Mouse (Mus musculus): Measurements from ENCODE around the gene Mrpl44.

Mrpl44 gene

DNA sequence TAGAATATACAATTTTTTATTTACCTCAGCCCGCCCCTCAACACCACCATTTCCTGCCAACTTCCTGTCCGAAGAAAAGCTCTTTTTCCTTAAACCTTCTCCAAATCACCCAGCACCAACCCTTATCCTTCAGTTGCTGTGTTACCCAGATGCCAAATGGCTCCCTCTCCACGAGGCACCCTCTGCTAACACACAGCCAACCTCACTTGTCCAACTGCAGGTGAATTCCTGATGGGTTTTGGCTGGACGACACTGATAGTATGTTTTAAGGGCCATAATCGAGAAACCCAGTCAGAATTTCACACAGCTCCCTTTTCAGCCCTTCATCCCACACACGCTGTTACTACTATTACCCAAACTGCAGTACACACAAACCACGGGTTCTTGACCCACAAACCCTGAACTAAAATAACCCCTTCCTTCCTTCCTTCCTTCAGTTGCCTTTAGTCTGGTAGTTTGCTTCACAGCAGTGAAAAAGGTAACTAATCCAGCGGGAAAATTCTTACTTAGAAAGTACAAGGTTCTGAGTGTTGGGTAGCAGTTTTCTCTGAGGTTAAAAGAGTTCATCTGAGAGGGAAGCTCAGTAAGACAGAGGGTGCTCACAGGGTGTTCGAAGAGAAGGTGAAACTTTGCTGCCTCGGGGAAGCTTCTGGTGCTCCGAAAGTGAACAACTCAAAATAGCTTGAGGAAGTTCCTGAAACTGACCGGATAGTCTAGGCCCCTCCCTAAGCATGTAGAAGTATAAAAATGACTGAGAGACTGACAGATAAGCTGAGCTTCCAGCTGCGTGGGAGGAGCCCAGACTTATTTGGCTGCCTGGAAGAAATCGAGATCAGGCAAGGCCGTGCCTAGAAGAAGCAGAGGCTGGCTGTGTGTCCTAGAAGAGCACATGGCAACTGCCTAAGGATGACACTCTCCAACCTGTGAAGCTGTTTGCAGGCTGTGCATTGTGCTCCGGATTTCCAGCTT, 13.3 kb upstream of the Mrpl44 start:
- DNase-seq (ENCODE audit: low spot score in 2 of 2), result no peak

DNA sequence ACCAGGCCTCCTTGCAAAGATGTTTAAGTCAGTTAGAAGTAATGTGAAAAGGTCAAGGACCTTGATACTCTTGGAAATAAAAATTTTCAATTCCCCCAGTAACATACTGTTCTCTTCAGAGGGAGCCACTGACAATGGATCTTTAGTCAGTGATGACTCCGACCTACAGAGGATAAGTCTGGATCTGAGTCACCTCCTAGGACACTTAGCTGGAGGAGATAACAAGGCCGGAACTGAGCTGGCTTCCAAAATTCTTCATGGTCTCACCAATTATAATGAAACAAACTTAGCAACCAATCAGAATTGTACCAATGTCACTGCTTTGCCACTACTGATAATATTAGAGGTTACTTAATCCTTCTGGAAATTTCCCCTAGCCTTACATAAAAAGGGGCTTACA, 11.8 kb upstream of the Mrpl44 start:
- no peak for DNase-seq (ENCODE audit: low spot score in 2 of 2)

DNA sequence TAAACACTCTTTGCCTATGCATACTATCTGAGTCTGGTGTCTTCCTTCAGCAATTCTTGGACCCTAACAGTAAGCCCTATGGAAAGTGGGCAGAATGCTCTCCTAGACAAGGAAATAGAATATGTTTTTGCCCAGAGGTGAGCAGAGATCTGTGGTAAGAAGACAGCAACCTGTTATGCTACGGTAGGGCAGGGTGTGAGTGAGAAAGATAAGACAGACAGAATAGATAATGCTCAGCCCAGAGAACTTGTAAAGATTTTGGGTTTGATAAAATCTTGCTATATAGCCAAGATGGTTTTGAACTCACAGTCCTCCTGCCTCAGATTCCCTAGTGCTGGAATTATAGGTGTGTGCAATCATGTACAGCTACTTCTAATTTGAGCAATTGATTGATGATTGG, 11.3 kb upstream of the Mrpl44 start:
- no peak for DNase-seq (ENCODE audit: low spot score in 2 of 2)

DNA sequence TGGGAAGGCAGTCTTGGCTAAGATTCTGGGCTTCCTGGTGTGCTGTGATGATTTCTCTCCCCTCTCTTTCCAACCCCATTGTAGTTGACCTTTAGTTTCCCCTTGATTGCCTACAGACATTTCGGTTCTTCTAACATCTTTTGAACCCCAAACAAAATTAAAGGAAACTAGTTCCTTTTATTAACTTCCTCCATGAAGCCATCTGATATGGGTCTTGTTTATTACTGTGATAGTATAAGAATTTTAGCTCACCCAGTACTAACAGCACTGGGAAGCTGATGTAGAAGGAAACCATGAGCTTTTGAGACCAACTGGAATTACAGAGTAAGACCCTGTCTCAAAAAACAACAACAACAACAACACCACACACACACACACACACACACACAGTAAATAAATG, 7.6 kb upstream of the Mrpl44 start:
- no peak for DNase-seq (ENCODE audit: low spot score in 2 of 2)

DNA sequence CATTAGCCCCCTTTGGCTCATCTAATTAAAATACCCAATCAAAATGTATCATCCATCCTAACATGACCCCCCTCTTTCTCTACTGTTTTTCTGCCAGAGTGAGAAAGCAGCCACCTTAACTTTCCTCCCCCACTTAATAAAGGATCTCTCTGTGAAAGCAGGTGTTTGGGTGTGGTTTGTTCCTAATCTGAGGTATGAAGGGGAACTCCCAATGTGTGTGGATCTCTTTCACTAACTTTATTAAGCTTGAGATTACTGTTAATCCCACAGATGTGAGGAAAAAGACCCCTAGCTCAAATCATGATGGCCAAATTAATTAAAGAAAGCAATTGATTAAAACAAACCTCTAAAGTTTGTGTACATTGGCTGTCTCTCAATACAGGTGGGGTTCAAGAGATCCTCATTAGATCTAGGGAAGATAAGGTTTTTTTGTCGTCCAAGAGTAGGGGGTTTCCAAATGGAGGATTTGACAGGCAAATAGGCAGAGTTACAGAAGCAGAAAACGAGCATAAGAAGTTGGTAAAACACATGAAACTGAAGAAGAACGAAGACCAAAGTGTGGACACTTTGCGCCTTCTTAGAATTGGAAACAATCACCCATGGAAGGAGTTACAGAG, 1.5 kb upstream of the Mrpl44 start:
- no peak for DNase-seq (ENCODE audit: low spot score in 2 of 2)

DNA sequence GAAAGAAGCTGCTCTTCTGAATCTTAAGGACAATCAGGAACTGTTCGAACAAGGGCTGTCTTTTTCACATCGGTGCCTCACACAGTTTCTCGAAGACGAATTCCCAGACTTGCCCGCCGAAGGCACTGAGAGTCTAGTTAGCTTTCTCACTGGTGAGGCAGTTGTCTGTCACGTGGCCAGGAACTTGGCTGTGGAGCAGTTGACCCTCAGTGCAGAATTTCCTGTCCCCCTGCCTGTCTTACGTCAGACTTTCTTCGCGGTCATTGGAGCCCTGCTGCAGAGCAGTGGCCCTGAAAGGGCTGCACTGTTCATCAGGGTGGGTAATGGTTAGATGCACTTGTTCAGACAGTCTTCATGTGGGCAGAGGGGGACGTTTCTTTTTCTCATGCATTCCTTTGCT, 2.2 kb downstream of the Mrpl44 start:
- DNase-seq (ENCODE audit: low spot score in 2 of 2), result no peak

DNA sequence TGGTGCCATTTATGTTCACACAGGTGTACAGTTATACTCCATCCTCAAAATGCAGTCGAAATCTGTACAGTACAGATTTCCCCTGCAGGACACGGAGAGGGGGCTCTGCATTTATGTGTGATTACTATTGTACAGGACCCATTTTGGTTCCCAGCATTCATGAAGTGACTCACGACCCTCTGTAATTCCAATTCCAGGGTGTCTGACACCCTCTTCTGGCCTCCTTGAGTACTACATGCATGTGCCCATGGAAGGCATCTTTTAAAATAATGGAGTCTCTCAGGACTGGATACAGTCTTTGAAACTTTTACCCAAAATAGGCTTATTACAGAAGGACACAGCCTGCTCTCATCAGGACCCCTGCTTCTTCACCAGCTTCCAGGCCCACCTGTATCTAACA, 6.6 kb downstream of the Mrpl44 start:
- no peak for DNase-seq (ENCODE audit: low spot score in 2 of 2)

DNA sequence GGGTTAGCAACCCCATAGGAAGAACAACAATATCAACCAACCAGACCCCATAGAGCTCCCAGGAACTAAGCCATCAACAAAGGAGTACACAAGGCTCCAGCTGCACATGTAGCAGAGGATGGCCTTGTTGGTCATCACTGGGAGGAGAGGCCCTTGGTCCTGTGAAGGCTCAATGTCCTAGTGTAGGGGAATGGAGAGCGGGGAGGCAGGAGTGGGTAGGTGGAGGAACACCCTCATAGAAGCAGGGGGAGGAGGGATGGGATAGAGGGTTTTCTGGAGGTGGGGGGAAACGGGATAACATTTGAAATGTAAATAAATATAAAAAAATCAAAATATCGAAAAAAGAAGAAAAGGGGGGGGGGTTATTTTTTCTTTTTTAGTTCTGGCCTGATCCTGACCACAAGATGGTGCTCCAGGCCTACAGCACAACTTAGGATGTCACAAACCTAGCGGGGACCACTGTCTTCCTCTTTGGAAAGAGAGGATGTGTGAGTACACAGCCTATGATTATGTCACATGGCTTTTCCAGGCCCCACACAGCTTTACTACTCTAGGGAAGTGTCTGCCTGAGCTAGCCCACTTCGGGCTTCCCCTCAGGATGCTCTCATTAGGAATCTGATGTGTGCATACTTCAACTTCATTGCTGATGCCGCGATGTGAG, 10.6 kb downstream of the Mrpl44 start:
- peak in 1 of 2 experiments; percentile 29 for DNase-seq (ENCODE audit: low spot score in 2 of 2)

DNA sequence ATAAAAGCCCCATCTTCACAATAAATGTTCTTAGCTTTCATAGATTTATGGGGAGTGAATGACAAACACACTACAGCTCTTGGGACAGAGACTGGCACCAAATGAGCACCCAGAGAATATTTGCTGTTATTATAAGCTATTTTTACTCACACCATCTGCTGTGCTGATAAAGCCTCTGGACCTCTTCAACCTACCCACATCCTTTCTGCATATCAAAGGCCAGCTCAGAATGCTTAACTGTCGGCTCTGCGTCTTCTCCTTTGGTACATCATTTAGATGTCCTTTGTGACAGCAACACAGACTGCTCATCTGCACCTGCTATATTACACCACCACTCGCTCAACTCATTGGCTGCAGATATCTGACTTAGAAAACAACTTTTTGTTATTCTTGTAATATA, 21.3 kb downstream of the Mrpl44 start:
- no peak for DNase-seq (ENCODE audit: low spot score in 2 of 2)

DNA sequence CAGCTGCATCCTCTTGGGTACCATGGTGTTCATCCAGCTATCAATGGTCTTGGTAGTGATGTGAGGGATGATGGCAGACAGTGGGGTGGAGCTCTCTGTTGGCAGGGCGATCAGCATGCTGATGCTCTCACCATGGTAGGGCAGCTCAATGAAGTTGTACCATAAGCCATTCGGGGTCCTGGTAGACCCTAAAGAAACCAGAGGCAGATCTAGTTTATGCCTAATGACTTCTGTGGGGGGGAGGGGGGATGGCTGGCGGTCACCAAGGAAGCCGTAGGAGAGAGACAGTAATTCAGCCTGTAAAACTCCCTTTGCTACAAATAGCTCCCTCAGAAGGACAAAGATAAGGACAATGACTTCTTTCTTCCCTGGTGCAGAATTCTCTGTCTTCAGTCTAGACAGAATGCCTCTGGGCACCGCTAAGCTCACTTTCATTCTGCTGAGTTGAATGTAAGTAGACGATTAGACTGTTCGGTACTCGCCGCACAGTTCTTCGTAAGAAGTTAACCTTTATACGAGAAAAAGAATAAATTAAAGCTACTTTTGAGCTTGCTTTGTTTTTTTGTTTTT, 27.1 kb downstream of the Mrpl44 start:
- DNase-seq (ENCODE audit: low spot score in 2 of 2), result no peak

DNA sequence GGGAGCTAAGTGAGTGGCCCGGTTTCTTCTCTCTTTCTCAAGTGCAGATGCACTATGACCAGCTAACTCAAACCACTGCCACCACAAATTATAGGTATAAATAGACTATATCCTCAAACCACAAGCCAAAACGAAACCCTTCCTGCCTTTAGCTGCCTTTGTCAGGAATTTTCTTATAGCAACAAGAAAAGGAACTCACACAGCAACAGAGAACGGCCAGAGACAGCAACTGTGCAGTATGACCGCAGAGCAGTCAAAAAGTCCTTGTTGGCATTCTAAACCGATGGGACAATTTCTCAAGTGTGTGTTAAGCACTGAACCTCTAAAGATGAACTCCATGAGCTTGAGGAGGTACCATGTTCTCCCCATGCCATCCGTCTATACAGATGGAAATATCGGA, 27.8 kb downstream of the Mrpl44 start:
- no peak for DNase-seq (ENCODE audit: low spot score in 2 of 2)

DNA sequence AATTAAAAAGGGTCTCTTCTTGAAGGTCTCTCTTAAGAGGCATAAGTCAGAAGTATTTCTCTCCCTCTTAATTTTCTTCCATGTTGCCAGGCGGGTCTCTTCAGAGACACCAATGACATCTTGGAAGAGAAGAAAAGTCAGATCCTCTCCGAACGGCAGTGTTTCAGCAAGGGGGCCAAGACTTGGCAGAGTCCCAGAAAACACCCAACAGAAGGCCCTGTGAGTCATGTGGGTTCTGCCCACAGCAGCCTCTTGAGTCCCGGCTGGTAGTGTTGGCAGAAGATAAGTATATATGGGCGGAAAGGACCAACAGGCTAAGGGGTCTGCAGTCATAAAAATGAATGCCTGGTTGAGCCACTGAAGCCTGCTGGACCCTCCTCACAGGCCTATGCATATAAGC, 31.0 kb downstream of the Mrpl44 start:
- no peak for DNase-seq (ENCODE audit: low spot score in 2 of 2)

DNA sequence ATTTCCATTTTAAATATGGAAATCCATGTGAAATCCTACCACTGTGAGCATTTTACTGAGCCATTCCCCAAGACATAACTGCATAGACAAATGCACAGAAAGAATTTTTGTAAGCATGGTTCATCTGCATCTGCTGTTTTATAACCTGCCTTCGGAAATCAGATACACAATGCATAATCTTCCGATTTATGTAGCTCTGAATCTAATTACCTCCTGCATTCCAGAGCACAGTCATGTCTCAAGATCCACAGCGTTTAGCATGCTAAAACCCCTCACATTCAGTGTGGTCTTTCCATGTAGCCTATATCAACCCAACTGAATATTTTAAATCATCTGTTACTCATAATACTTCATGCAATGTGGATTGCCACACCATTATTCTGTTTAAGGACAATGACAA, 33.6 kb downstream of the Mrpl44 start:
- DNase-seq (ENCODE audit: low spot score in 2 of 2), result no peak

DNA sequence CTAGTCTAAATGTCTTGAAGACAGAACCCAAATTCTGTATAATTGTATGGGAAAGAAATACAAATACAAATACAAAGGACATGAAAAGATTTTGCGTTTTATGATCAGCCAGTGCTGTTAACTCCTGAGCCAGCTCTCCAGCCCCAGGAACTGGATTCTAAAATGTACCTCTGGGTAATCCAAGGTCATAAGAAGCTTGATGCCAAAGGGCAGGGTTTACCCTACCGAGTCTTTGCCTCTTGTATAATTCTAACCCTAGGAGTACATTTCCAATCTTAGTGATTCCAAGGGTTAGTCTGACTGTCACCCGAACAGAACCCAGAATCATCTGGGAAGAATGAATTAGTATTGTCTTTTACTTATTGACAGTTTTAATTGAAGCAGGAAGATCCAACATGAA, 39.6 kb downstream of the Mrpl44 start:
- DNase-seq (ENCODE audit: low spot score in 2 of 2), result no peak

DNA sequence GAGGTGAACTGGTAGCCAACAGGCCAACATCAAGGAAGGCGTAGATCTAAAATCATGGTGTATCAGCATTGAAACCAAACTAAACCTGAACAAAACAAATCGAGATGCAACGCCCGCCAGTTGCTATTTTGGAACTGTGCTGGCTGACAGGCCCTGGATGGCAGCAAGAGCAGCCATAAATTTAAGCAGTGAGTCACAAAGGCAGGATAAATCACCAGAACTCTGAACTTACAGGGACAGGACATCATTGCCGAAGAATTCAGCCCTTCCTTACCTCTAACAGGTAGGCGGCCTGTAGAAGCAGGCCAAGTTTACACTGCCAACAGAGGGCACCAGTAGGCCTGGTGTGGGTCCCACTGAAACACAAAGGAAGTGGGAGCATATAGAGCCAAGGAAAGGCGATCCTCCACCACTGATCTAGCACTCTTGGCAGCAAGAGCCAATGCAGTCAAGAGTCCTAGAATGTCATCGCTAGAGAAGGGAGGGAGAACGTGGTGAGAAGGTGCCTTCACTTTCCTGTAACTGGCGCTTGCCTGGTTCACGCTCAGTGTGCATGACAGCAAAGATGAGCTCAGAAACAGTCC, 43.6 kb downstream of the Mrpl44 start:
- DNase-seq (ENCODE audit: low spot score in 2 of 2), result peak in 1 of 2 experiments; percentile 19

DNA sequence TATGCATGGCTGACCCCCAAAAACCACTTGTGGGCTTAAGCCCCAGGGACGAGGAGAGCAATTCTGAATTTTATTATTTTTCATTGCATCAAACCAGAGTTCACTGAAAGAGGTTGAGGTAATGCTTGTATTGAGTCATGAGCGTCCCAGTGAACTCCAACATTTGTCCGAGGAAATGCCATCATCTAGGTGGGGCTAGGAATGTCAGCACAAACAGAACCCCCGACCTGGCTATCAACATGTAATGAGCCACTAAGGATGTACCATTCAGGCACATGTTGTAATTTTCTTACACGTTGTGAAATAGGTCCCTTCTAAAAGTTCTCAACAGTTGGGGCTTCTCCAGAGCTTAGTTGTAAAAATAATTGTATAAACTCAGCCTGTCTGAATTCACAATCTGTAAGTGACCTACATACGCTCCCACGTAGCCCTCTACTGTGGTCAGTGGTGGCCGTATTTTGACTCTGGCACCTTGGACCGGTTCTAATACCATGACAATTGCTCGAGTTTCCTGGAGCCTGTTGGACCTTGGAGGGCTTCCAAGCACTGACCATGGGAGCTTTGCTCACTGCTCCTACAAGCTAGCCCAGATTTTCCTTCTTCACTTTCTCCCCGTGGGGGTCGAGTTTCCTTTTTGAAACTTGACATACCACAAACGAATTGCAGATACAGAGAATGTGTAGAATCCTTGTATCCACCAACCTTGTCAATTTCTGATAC, 47.1 kb downstream of the Mrpl44 start:
- peak in 1 of 2 experiments; percentile 41 for DNase-seq (ENCODE audit: low spot score in 2 of 2)

DNA sequence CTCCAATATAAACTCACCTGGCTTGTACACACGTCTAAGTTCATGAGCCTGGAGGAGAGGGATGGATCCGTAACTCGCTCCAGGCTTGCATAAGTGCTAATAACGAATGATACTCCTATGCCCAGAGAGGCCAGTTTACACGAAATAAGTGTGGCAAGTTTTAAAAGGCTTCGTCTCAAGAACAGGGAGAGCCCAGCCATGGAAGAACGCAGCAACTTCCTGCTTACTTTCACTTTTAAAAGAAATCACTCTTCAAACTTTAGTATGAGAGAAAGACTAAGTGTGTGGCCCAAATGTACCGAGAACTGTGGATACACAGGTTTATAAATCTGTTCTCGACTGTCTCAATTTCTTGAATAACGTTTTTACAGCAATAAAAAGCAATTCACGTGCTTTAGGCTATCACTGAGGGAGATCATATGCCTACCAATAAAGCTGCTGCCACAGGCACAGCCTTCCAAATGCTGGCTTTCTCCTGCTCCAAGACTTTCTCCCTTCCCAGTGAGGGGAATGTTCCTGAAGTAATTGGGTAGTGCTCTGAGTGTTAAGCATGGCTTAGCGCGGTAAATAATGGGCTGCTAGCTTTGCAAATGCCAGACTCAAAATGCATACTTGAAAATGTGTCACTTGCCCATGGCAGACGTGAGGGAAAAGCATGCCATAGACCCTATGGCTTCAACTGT, 48.3 kb downstream of the Mrpl44 start:
- peak in 1 of 2 experiments; percentile 20 for DNase-seq (ENCODE audit: low spot score in 2 of 2)
